Mouse (Mus musculus): ENCODE measurements at regions not wholly inside any gene's neighbourhood (a gene's known extent, or its start where the extent isn't known, plus 50 kb on each side); places are given as distances from the start of the nearest gene placed in this dataset.

- no peaks in the 10 kb centered on the region for H3K9me3 ChIP-seq
- WGBS, result 64% methylated on average over 6 of the region's 6 CpGs
- no peaks in the 10 kb centered on the region for H3K4me1 ChIP-seq
- H3K27me3 ChIP-seq, result no peaks in the 10 kb centered on the region
- no peak overlapping the region for H3K9ac ChIP-seq (replicated peaks)
- H3K27ac ChIP-seq (replicated peaks), result no peak overlapping the region
- H3K4me2 ChIP-seq (replicated peaks), result no peak overlapping the region
- no peak overlapping the region for H3K4me3 ChIP-seq
- no peak for ATAC-seq (replicated peaks)
- no peaks in the 10 kb centered on the region for H3K36me3 ChIP-seq
These were observed 83.7 kb upstream of the Ppp2r5a start for GRCm38 (mm10) chr1:191486766-191487165.

GRCm38 (mm10) chr1:191484726-191485425 is 81.8 kb upstream of the Ppp2r5a start:
- 84% methylated on average over 8 of the region's 8 CpGs for WGBS
- no peak overlapping the region for H3K27ac ChIP-seq (replicated peaks)
- no peaks in the 10 kb centered on the region for H3K9me3 ChIP-seq
- H3K36me3 ChIP-seq, result no peaks in the 10 kb centered on the region
- H3K4me2 ChIP-seq (replicated peaks), result no peak overlapping the region
- no peaks in the 10 kb centered on the region for H3K4me1 ChIP-seq
- no peak overlapping the region for H3K9ac ChIP-seq (replicated peaks)
- H3K27me3 ChIP-seq, result no peaks in the 10 kb centered on the region
- H3K4me3 ChIP-seq, result no peak overlapping the region
- ATAC-seq (replicated peaks), result no peak

- Histone ChIP-seq H3K9me3 (no peaks in the 10 kb centered on the region), H3K4me2 (replicated peaks) (no peak overlapping the region), H3K4me1 (no peaks in the 10 kb centered on the region), H3K27ac (replicated peaks) (no peak overlapping the region), H3K4me3 (no peak overlapping the region), H3K27me3 (no peaks in the 10 kb centered on the region), H3K36me3 (no peaks in the 10 kb centered on the region), H3K9ac (replicated peaks) (no peak overlapping the region)
- ATAC-seq (replicated peaks), result no peak
- 80% methylated on average over 13 of the region's 13 CpGs for WGBS
These were observed 76.9 kb upstream of the Ppp2r5a start for GRCm38 (mm10) chr1:191479906-191480379.

- WGBS, result 82% methylated on average over 5 of the region's 5 CpGs
These were observed 69.5 kb upstream of the Ppp2r5a start for GRCm38 (mm10) chr1:191472551-191472950.

GRCm38 (mm10) chr1:191471489-191471888 is 68.4 kb upstream of the Ppp2r5a start:
- no peak overlapping the region for H3K4me2 ChIP-seq (replicated peaks)
- ATAC-seq (replicated peaks), result no peak
- WGBS, result 53% methylated on average over 2 of the region's 2 CpGs
- no peaks in the 10 kb centered on the region for H3K36me3 ChIP-seq
- no peaks in the 10 kb centered on the region for H3K9me3 ChIP-seq
- H3K27me3 ChIP-seq, result no peaks in the 10 kb centered on the region
- H3K4me3 ChIP-seq, result no peak overlapping the region
- no peak overlapping the region for H3K9ac ChIP-seq (replicated peaks)
- H3K27ac ChIP-seq (replicated peaks), result no peak overlapping the region
- peaks cover 9% of the 10 kb centered on the region for H3K4me1 ChIP-seq

More at GRCm38 (mm10) chr1:191472551-191472950, 69.5 kb upstream of the Ppp2r5a start:
- no peaks in the 10 kb centered on the region for H3K36me3 ChIP-seq
- no peak overlapping the region for H3K27ac ChIP-seq (replicated peaks)
- H3K9me3 ChIP-seq, result no peaks in the 10 kb centered on the region
- ATAC-seq (replicated peaks), result no peak
- H3K4me2 ChIP-seq (replicated peaks), result no peak overlapping the region
- no peaks in the 10 kb centered on the region for H3K27me3 ChIP-seq
- H3K4me1 ChIP-seq, result peaks cover 9% of the 10 kb centered on the region
- no peak overlapping the region for H3K4me3 ChIP-seq
- no peak overlapping the region for H3K9ac ChIP-seq (replicated peaks)

- peak; percentile 46; the same call in 1 of the 2 replicates for ATAC-seq (replicated peaks)
- no peaks in the 10 kb centered on the region for H3K9me3 ChIP-seq
- no peaks in the 10 kb centered on the region for H3K27me3 ChIP-seq
- 23% methylated on average over 13 of the region's 13 CpGs for WGBS
- peak overlapping the region; percentile 34; the same call in 1 of the 2 replicates for H3K27ac ChIP-seq (replicated peaks)
- no peak overlapping the region for H3K4me2 ChIP-seq (replicated peaks)
- peaks cover 9% of the 10 kb centered on the region for H3K4me1 ChIP-seq
- H3K36me3 ChIP-seq, result no peaks in the 10 kb centered on the region
- H3K9ac ChIP-seq (replicated peaks), result no peak overlapping the region
- no peak overlapping the region for H3K4me3 ChIP-seq
These were observed 67.3 kb upstream of the Ppp2r5a start for GRCm38 (mm10) chr1:191470190-191470985.

GRCm38 (mm10) chr1:191468837-191469529 is 65.9 kb upstream of the Ppp2r5a start:
- Histone ChIP-seq H3K27ac (replicated peaks) (no peak overlapping the region), H3K36me3 (no peaks in the 10 kb centered on the region), H3K4me2 (replicated peaks) (no peak overlapping the region), H3K27me3 (no peaks in the 10 kb centered on the region), H3K4me1 (peaks cover 9% of the 10 kb centered on the region), H3K9ac (replicated peaks) (no peak overlapping the region), H3K9me3 (no peaks in the 10 kb centered on the region), H3K4me3 (no peak overlapping the region)
- WGBS, result 46% methylated on average over 4 of the region's 4 CpGs
- no peak for ATAC-seq (replicated peaks)

- Histone ChIP-seq H3K27ac (replicated peaks) (no peak overlapping the region), H3K4me1 (peaks cover 18% of the 10 kb centered on the region), H3K9ac (replicated peaks) (no peak overlapping the region), H3K9me3 (no peaks in the 10 kb centered on the region), H3K4me3 (no peak overlapping the region), H3K27me3 (no peaks in the 10 kb centered on the region), H3K4me2 (replicated peaks) (no peak overlapping the region), H3K36me3 (no peaks in the 10 kb centered on the region)
- ATAC-seq (replicated peaks), result no peak
- WGBS, result 88% methylated on average over 3 of the region's 3 CpGs
These were observed 63.2 kb upstream of the Ppp2r5a start for GRCm38 (mm10) chr1:191466261-191466660.

GRCm38 (mm10) chr1:191465723-191466122 is 62.7 kb upstream of the Ppp2r5a start:
- Histone ChIP-seq H3K36me3 (no peaks in the 10 kb centered on the region), H3K27ac (replicated peaks) (no peak overlapping the region), H3K9me3 (no peaks in the 10 kb centered on the region), H3K4me3 (no peak overlapping the region), H3K27me3 (no peaks in the 10 kb centered on the region), H3K9ac (replicated peaks) (no peak overlapping the region), H3K4me2 (replicated peaks) (no peak overlapping the region), H3K4me1 (peaks cover 16% of the 10 kb centered on the region)
- ATAC-seq (replicated peaks), result no peak
- WGBS, result 91% methylated on average over 4 of the region's 4 CpGs

- ATAC-seq (replicated peaks), result no peak
- 71% methylated on average over 2 of the region's 2 CpGs for WGBS
- H3K27ac ChIP-seq (replicated peaks), result no peak overlapping the region
These were observed 62.1 kb upstream of the Ppp2r5a start for GRCm38 (mm10) chr1:191465170-191465569.

GRCm38 (mm10) chr1:191461811-191462491 is 58.9 kb upstream of the Ppp2r5a start:
- no peak overlapping the region for H3K27ac ChIP-seq (replicated peaks)
- H3K36me3 ChIP-seq, result no peaks in the 10 kb centered on the region
- H3K4me2 ChIP-seq (replicated peaks), result peak overlapping the region; percentile 15; the same call in 1 of the 2 replicates
- 9% methylated on average over 9 of the region's 9 CpGs for WGBS
- no peaks in the 10 kb centered on the region for H3K9me3 ChIP-seq
- no peak overlapping the region for H3K4me3 ChIP-seq
- ATAC-seq (replicated peaks), result 0 out of 2 replicates have a peak, but pooled peaks have one; percentile 48
- peaks cover 9% of the 10 kb centered on the region; the same call in 1 of the 2 replicates for H3K4me1 ChIP-seq
- no peaks in the 10 kb centered on the region for H3K27me3 ChIP-seq
- no peak overlapping the region for H3K9ac ChIP-seq (replicated peaks)

More at GRCm38 (mm10) chr1:191465170-191465569, 62.1 kb upstream of the Ppp2r5a start:
- Histone ChIP-seq H3K4me2 (replicated peaks) (no peak overlapping the region), H3K27me3 (no peaks in the 10 kb centered on the region), H3K9ac (replicated peaks) (no peak overlapping the region), H3K9me3 (no peaks in the 10 kb centered on the region), H3K4me1 (peaks cover 11% of the 10 kb centered on the region), H3K36me3 (no peaks in the 10 kb centered on the region), H3K4me3 (no peak overlapping the region)
